Comparison of ENCODE assay signal across 10 mouse cellular contexts in genomic region chr9:43953128-43953527, GRCm38 (mm10).
DNase-seq lines count a peak whose midpoint lies in the region; ATAC-seq and TF ChIP-seq lines count a peak whose summit lies in the region.
"Had no signal": no experiment of that assay in that cellular context is flagged by ENCODE, and none has a peak within 500 bp of the region (broad histone marks: within the 10 kb centered on the region; RNA-seq: fewer than 3 reads in every experiment).

No protein-coding gene starts in this region.

- peak; percentile 64 for TF ChIP-seq CTCF in layer of hippocampus, adult 2 months (conservative IDR thresholded peaks at IDR 0.05)
- TF ChIP-seq CTCF in brain, embryonic 14.5 days (IDR thresholded peaks at IDR 0.05; ENCODE audit: borderline replicate concordance, extremely low read depth, insufficient read depth, insufficient read length) = peak; percentile 40; the same call in 1 of the 2 replicates

- no peak for TF ChIP-seq POLR2A in brain, embryonic 14.5 days (IDR thresholded peaks at IDR 0.05; ENCODE audit: borderline replicate concordance, extremely low read depth, insufficient read depth, insufficient read length, poor library complexity, severe bottlenecking)

- ATAC-seq in hindbrain, embryonic 16.5 days = peak; percentile 79

- no peaks in the 10 kb centered on the region for H3K9me3 ChIP-seq in hindbrain, embryonic 16.5 days (ENCODE audit: control insufficient read depth, low read length)
- H3K9me3 ChIP-seq: heart, embryonic 15.5 days; liver, embryonic 15.5 days had no signal

- H3K9ac ChIP-seq in hindbrain, embryonic 16.5 days (ENCODE audit: low read depth, low read length) = no peak overlapping the region
- H3K9ac ChIP-seq: heart, embryonic 15.5 days; liver, embryonic 15.5 days had no signal

- H3K4me2 ChIP-seq in hindbrain, embryonic 16.5 days (ENCODE audit: low read length) = no peak overlapping the region
- H3K4me2 ChIP-seq: heart, embryonic 15.5 days; liver, embryonic 15.5 days had no signal

- H3K4me3 ChIP-seq in layer of hippocampus, adult 2 months = no peak overlapping the region
- no peak overlapping the region for H3K4me3 ChIP-seq in hindbrain, embryonic 16.5 days (ENCODE audit: low read length)
- H3K4me3 ChIP-seq: heart, embryonic 15.5 days; liver, embryonic 15.5 days had no signal

- DNase-seq in embryo, embryonic 10 days (ENCODE audit: low spot score) = peak; percentile 57
- no peak for DNase-seq in embryo, embryonic 9.5 days (ENCODE audit: extremely low spot score)
- no peak for DNase-seq in layer of hippocampus, adult 2 months (ENCODE audit: low spot score in 2 of 2)
- no peak for DNase-seq in layer of hippocampus, adult 8-10 months (ENCODE audit: low spot score in 2 of 2)
- peak; percentile 74 for DNase-seq in brain, embryonic 14.5 days (ENCODE audit: low read depth)
- DNase-seq in thymus, adult 18-20 months = no peak
- no peak for DNase-seq in right cerebral cortex, adult 18-20 months

- 22% methylated on average over 7 of the region's 7 CpGs for WGBS in hindbrain, embryonic 16.5 days

- H3K36me3 ChIP-seq in hindbrain, embryonic 16.5 days (ENCODE audit: control insufficient read depth, insufficient read depth, low read length) = no peaks in the 10 kb centered on the region
- H3K36me3 ChIP-seq: heart, embryonic 15.5 days; liver, embryonic 15.5 days had no signal

- H3K27me3 ChIP-seq in hindbrain, embryonic 16.5 days (replicated peaks; ENCODE audit: control insufficient read depth, insufficient read depth, low read length) = no peaks in the 10 kb centered on the region
- H3K27me3 ChIP-seq: liver, embryonic 15.5 days had no signal

- H3K4me1 ChIP-seq in hindbrain, embryonic 16.5 days (ENCODE audit: control insufficient read depth, insufficient read depth, low read depth, low read length) = no peaks in the 10 kb centered on the region; the same call in 1 of the 2 replicates
- H3K4me1 ChIP-seq: heart, embryonic 15.5 days; liver, embryonic 15.5 days had no signal

- H3K27ac ChIP-seq in layer of hippocampus, adult 2 months = no peak overlapping the region
- no peak overlapping the region for H3K27ac ChIP-seq in hindbrain, embryonic 16.5 days (ENCODE audit: low read depth, low read length)
- H3K27ac ChIP-seq: heart, embryonic 15.5 days; liver, embryonic 15.5 days had no signal

Comparison
In these comparisons a context has a peak if more than half of its experiments do, and no peak if none do; other contexts are left out.
1. DNase-seq: peak in embryo, embryonic 10 days (single experiment) and brain, embryonic 14.5 days (single experiment); none in embryo, embryonic 9.5 days (single experiment), layer of hippocampus, adult 2 months (0 of 2), layer of hippocampus, adult 8-10 months (0 of 2), thymus, adult 18-20 months (0 of 2) and right cerebral cortex, adult 18-20 months (single experiment).